Mouse (Mus musculus) kidney, postnatal 10 days (tissue): ENCODE results near the gene Eci3.
A peak's percentile ranks its signal among the peaks of the same experiment; 100 is the strongest.

Experiments
- DNase-seq: peaks from one replicate; pipeline ENCODE4 v3.0.0; 2021; ENCODE audit warnings: mixed read lengths

Eci3 gene

GRCm38 (mm10) chr13:34924210-34924609 is 39.4 kb downstream of the Eci3 start, which contains the start of the genes Fam217a and 4933417A18Rik:
Fam217a (minus strand) TSS chr13:34924310.
4933417A18Rik (plus strand) TSS chr13:34924409.
- DNase-seq: no peak

GRCm38 (mm10) chr13:34916520-34917167 is 47.0 kb downstream of the Eci3 start:
- peak; percentile 68 for DNase-seq

GRCm38 (mm10) chr13:34914614-34915013 is 49.0 kb downstream of the Eci3 start:
- DNase-seq: no peak
